Mouse (Mus musculus) gastrocnemius, adult 2 months (tissue): Measurements from ENCODE around the gene Ecm1. TPM values are rescaled to one million over a fixed set of nuclear protein-coding genes. Genes with fewer than 3 reads are reported as not detected.

Source experiments
- DNase-seq: peaks from one replicate; pipeline ENCODE4 v3.0.0; 2022
- H3K27ac ChIP-seq: fragments of 200-600 bp; 2 replicates; pipeline ENCODE4 v1.8.1; 2022; ENCODE audit warnings: mild to moderate bottlenecking
- H3K4me3 ChIP-seq: fragments of 200-600 bp; 2 replicates; pipeline ENCODE4 v1.8.1; 2022; ENCODE audit warnings: mild to moderate bottlenecking, moderate library complexity
- CTCF ChIP-seq: fragments of 200-600 bp; IDR thresholded peaks from 2 replicates; pipeline ENCODE4 v1.8.1; 2022; ENCODE audit warnings: antibody characterized with exemption, mild to moderate bottlenecking, moderate library complexity
- intact Hi-C: fragments of 180-260 bp; cut with DNase I; formaldehyde crosslinking; loops from one replicate; pipeline ENCODE4 v1.15.1; 2025
- microRNA-seq: library from miRNA; unstranded; fragments of <30 nt; microRNA quantifications from one replicate; pipeline ENCODE4 v1.2.0, GENCODE M21; 2021
- total RNA-seq, 2 experiments: library from RNA; stranded (reverse); gene quantifications; 2 replicates each; pipeline ENCODE4 v1.2.3; 2021

Ecm1 gene
- total RNA-seq, 2 experiments from 2014 or later = 18.0 to 23.0 TPM

GRCm38 (mm10) chr3:95684846-95685245 is 54.5 kb downstream of the Ecm1 start:
- peak overlapping the region; percentile 61 for H3K27ac ChIP-seq
- peak overlapping the region; percentile 3 for H3K4me3 ChIP-seq
- DNase-seq = peak; percentile 46
- intact Hi-C loops = no loop called here
- no peak for TF ChIP-seq CTCF

Small RNA genes within 50 kb of the gene (microRNA-seq; reads per million reads assigned to microRNA genes)
- gene Mir7014 = not detected

Other genes with a start within 250 kb of the Ecm1 start
- gene Ctsk, start 240.3 kb downstream of the Ecm1 start, total RNA-seq = 1 to 10 TPM; 3.9 to 9.0 TPM
- gene Ctss, start 212.8 kb downstream of the Ecm1 start, total RNA-seq = 1 to 10 TPM; 2.1 to 4.6 TPM
- not detected for gene Hormad1, start 179.9 kb downstream of the Ecm1 start, total RNA-seq
- gene Golph3l, start 150.6 kb downstream of the Ecm1 start, total RNA-seq = 10 to 100 TPM; 10.8 to 13.5 TPM
- 100 to 1,000 TPM in 1 of 2 experiments, 10 to 100 TPM in 1; 97.2 to 102 TPM for gene Ensa, start 114.6 kb downstream of the Ecm1 start, total RNA-seq
- gene Mcl1, start 80.8 kb downstream of the Ecm1 start, total RNA-seq = 100 to 1,000 TPM; 110 to 123 TPM
- gene Adamtsl4, start 51.7 kb downstream of the Ecm1 start, total RNA-seq = 10 to 100 TPM; 17.2 to 32.0 TPM
- gene Tars2, start 20.6 kb upstream of the Ecm1 start, total RNA-seq = 10 to 100 TPM; 23.0 to 30.8 TPM
- gene Rprd2, start 79.3 kb upstream of the Ecm1 start, total RNA-seq = 10 to 100 TPM; 32.4 to 35.2 TPM
- 10 to 100 TPM; 18.2 to 18.3 TPM for gene Prpf3, start 116.3 kb upstream of the Ecm1 start, total RNA-seq
- gene Mrps21, start 131.9 kb upstream of the Ecm1 start, total RNA-seq = 100 to 1,000 TPM; 303 to 336 TPM
- 1 to 10 TPM; 2.7 to 9.3 TPM for gene Ciart, start 142.7 kb upstream of the Ecm1 start, total RNA-seq
- gene BC028528, start 152.4 kb upstream of the Ecm1 start, total RNA-seq = 1 to 10 TPM; 1.4 to 2.1 TPM
- gene Aph1a, start 154.4 kb upstream of the Ecm1 start, total RNA-seq = 10 to 100 TPM; 41.0 to 50.3 TPM
- gene Car14, start 165.1 kb upstream of the Ecm1 start, total RNA-seq = 100 to 1,000 TPM in 1 of 2 experiments, 10 to 100 TPM in 1; 81.2 to 115 TPM
- 10 to 100 TPM; 76.4 to 89.9 TPM for gene Anp32e, start 189.7 kb upstream of the Ecm1 start, total RNA-seq